Mouse (Mus musculus) brain, embryonic 14.5 days (tissue): Measurements from ENCODE around the gene 4930519P11Rik. TPM values are rescaled to one million over a fixed set of nuclear protein-coding genes. Genes with fewer than 3 reads are reported as not detected.

Experiments used
- DNase-seq: peaks from one replicate; pipeline ENCODE4 v3.0.0-alpha.2; 2011; ENCODE audit warnings: low read depth
- CTCF ChIP-seq: fragments of 200-500 bp; IDR thresholded peaks from 2 replicates; pipeline ENCODE4 v1.5.1; 2012; ENCODE audit warnings: inconsistent platforms, mild to moderate bottlenecking, moderate library complexity, borderline replicate concordance; ENCODE audit not compliant: insufficient read depth, insufficient read length; ENCODE audit errors: extremely low read depth
- POLR2A ChIP-seq: fragments of 200-500 bp; IDR thresholded peaks from 2 replicates; pipeline ENCODE4 v1.6.1; 2012; ENCODE audit warnings: mild to moderate bottlenecking, inconsistent platforms, borderline replicate concordance; ENCODE audit not compliant: poor library complexity, insufficient read depth, insufficient read length, severe bottlenecking; ENCODE audit errors: extremely low read depth
- polyA plus RNA-seq: library from polyadenylated mRNA; depleted of rRNA; stranded (reverse); fragments of >200 nt; gene quantifications from 2 replicates; pipeline ENCODE4 v1.2.3, GENCODE M21; 2012; rRNA removed

4930519P11Rik gene
- polyA plus RNA-seq, 1 experiment = 0.22 TPM

DNA sequence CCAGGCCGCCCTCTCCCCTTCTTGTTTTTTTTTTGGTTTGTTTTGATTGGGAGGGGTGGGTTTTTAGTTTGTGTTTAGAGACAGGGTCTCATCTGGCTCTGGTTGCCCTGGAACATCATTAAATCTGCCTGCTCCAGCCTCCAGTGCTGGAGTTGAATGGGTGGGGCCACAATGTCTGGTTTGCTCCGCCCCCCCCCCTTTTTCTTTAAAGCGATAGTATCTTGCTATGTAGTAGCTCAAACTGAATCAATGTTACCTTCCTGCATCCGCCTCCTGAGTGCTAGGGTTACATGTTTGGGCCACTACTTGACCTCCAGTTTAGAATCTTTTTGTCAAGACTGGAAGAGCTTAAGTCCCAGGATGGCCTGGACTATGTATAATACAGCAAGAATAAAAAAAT lies 42.0 kb downstream of the 4930519P11Rik start:
- no peak for TF ChIP-seq POLR2A
- TF ChIP-seq CTCF = no peak
- DNase-seq = no peak

DNA sequence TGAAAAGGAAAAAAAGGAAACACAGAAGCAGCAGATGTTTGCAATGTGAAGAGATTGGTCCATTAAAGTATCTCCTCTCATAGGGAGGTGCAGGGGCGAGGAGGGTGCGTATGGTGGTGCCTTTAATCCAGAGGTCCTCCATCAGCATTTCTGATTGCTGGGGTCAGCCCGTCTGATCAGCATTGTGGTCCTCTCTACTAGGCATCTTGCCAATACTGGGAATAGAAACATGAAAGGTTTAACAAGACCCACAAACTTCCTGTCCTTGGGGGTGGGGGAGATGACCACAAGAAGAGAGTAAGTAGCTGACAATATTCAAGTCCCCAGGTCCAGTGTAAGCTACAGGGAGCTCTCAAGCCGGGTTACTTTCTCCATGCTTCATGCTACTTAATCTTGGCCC lies 42.6 kb downstream of the 4930519P11Rik start:
- TF ChIP-seq POLR2A (no peak), CTCF (no peak)
- no peak for DNase-seq

DNA sequence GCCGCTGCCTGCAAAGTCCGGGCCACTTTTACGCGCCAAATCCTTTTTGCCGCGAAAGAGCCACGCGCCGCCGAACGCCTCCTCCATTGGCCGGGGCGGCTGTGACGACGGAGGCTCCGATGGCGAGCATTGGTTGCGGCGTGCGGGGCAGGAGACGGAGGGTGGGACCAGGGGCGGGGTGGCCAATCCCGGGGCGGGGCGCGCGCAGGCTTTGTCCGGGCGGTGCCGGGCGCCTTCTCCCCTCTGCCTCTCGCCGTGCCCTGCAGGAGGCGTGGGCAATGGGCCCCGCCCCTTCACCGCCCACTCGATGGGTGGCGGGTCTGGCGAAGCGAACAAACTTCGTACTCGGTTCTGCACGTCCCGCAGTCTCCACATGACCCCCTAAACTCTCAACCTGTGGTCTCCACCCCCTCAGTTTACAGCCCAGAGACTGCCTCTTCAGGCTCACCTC lies 43.4 kb downstream of the 4930519P11Rik start, which contains the start of gene E2f1:
Gene E2f1 (minus strand): TSS at position 57 of the 451 bp plus-strand sequence.
- DNase-seq = peak; percentile 98
- TF ChIP-seq CTCF (no peak), POLR2A (no peak)

DNA sequence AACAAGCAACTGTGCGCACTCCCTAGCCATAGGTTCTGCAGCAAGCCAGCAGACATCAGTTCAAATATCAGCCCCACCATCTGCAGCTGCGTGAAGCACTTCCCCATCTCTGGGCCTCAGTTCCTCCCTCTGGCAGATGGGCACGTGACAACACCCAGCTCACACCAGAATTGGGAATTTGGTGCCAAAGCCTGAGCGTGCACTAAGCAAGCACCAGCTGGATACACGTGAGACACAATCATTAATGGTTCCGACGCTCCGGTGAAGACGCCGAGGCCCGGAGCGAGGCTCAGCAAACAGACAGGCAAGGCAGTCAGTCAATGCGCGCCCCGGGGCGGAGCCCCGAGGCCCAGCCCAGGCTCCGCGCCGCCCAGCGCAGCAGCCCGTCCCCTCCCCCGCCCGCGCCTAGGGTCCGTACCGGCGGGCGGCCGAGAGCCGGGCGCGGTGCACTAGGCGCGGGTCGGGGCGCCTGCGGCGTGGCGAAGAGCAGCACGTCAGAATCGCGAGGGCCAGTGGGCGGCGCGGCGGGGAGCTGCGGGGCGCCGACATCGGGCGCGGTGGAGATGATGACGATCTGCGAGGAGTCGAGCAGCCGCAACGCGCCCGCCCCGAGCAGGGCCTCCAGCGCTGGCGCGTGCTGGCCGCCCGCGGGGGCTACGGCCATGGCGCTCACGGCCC lies 44.0 kb downstream of the 4930519P11Rik start:
- DNase-seq = peak; percentile 75
- TF ChIP-seq POLR2A (0 out of 2 replicates have a peak, but pooled peaks have one; percentile 18), CTCF (no peak)

DNA sequence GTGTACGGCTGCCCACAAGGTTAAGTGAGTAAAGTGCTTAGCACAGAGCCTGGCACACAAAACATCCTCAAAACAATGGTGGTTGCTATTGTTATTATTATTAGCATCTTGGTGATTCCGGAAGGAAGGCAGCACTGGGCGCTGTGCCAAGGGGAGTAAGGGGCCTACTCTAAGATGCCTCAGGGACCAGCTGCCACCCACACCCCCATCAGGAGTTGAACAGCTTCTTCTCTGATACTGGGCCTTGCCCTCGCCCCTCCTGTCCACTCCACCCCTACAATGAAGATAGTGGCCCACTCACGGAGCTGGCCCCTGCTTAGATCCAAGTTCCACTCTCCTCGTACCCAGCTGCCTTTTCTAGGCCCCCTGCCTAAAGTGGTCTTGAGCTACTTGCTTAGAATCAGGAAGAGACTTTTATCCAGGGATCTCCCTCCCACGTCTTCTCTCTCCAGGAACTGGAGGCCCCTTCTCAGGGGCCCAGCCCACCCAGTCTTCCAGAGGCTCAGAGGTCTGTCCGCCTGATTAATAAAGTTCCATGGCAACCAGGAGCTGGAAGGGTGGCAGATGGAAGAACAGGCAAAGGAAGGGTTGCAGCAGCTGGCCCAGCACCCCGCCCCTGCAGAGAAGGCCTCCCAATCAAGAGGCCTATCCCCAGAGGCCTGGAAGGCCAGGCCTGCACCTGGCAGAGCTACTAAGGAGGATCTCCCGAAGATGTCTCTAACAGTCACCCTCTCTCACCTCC lies 44.7 kb downstream of the 4930519P11Rik start:
- DNase-seq = peak; percentile 85
- TF ChIP-seq CTCF = no peak

DNA sequence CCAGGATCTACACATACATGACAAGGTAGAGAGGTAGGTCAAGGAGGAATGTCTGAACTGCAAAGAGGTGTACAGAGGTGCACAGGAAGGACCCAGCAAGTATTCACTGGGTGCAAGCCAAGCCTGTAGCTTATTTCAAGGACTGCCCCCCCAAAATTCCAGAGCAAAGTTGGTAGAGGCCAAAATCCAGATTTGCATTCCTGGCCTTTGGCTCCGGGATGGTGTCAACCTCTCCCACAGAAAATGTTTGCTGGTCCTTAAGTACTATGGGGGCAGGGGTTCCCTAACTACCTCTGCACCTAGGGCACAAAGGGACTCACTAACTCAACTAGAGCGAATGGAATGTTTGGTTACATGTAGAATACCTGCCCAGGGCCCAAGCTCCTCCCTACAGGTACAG lies 45.5 kb downstream of the 4930519P11Rik start:
- no peak for DNase-seq
- TF ChIP-seq POLR2A = no peak
- TF ChIP-seq CTCF = no peak

DNA sequence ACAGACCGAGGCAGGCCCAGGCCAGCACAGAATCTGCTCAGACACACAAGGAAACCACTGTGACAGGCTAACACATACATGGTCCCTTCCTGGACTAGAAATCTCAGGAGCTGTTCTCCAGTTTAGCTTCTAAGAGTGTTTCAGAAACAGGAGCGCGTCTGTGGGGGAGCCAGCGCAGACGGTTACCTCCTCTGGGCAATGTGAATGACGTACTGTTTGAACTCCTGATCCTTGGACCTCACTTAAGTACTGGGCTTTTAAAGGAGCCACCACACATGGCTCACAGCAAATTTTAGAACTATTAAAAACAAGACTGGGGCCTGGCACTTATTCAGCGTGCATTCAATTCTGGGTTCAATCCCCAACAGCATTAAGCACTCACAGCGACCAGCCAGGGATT lies 46.6 kb downstream of the 4930519P11Rik start:
- no peak for DNase-seq
- TF ChIP-seq CTCF (no peak), POLR2A (no peak)

DNA sequence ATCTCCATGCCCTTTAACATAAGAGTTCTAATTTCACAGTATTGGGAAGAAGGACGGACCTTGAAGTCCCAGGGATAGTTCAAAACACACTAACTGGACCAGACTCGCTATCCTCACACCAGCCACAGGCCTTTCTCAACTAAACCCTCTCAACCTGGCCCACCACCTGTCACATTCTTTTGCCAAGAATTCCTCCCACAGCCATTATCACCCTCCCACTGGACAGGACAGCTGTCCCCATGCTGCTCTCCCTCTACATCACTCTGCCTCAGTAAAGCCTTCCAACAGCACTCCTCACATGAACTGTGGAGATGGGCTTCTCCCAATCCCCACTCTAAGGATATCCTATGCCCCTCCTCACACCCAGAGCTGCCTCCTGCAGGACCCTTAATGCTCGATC lies 47.7 kb downstream of the 4930519P11Rik start:
- DNase-seq = peak; percentile 61
- TF ChIP-seq POLR2A (no peak), CTCF (no peak)

DNA sequence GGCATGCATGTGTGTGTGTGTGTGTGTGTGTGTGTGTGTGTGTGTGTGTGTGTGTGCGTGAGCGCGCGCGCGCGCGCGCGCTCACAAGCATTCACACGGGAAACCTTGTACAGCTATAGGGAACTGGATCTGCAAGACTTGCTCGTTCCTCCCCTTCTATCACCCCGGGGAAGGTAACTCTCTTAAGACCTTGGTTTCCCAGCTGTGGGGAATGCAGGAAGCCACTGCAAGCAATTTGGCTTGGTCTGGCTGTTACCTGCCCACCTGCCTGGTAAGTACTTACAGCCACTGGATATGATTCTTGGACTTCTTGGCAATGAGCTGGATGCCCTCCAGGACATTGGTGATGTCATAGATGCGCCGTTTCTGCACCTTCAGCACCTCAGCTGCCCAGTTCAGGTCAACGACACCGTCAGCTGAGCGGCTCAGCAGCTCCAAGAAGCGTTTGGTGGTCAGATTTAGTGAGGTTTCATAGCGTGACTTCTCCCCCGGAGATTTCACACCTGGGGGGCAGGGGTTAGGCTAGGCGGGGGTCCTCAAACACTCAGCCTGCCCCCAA lies 49.5 kb downstream of the 4930519P11Rik start:
- no peak for DNase-seq
- TF ChIP-seq CTCF (no peak), POLR2A (no peak)

Other genes starting within 250 kb of the 4930519P11Rik start
- 16.5 and 16.6 TPM in 2 replicates for gene Cdk5rap1, start 240.4 kb downstream of the 4930519P11Rik start, polyA plus RNA-seq
- gene Snta1, start 205.3 kb downstream of the 4930519P11Rik start, polyA plus RNA-seq = 9.9 and 11.6 TPM in 2 replicates
- gene Cbfa2t2, start 177.0 kb downstream of the 4930519P11Rik start, polyA plus RNA-seq = 46.3 and 51.1 TPM in 2 replicates
- gene 1700003F12Rik, start 66.4 kb downstream of the 4930519P11Rik start, polyA plus RNA-seq = 0.40 and 0.66 TPM in 2 replicates
- gene Actl10, start 61.7 kb downstream of the 4930519P11Rik start, polyA plus RNA-seq = 0.08 TPM in 1 of 2 replicates, not detected in the other
- 11.6 and 22.0 TPM in 2 replicates for gene Necab3, start 54.5 kb downstream of the 4930519P11Rik start, polyA plus RNA-seq
- 15.0 and 19.5 TPM in 2 replicates for gene E2f1, start 43.5 kb downstream of the 4930519P11Rik start, polyA plus RNA-seq
- 11.4 and 12.5 TPM in 2 replicates for gene Pxmp4, start 9.7 kb downstream of the 4930519P11Rik start, polyA plus RNA-seq
- gene Zfp341, start 140 bp downstream of the 4930519P11Rik start, polyA plus RNA-seq = 17.6 and 18.7 TPM in 2 replicates
- 201 and 214 TPM in 2 replicates for gene Chmp4b, start 38.3 kb upstream of the 4930519P11Rik start, polyA plus RNA-seq
- gene Gm14214, start 156.6 kb upstream of the 4930519P11Rik start, polyA plus RNA-seq = not detected in 2 replicates
- gene Raly, start 177.7 kb upstream of the 4930519P11Rik start, polyA plus RNA-seq = 253 and 290 TPM in 2 replicates
- gene a, start 178.0 kb upstream of the 4930519P11Rik start, polyA plus RNA-seq = 4.1 and 6.5 TPM in 2 replicates